Mouse (Mus musculus): ENCODE measurements around the gene Ptx4.
"Not testable (repeated sequence)": the region's sequence is repeated elsewhere in the genome, so short reads cannot be mapped to it uniquely, and the experiment has no call there.

Ptx4 gene

GRCm38 (mm10) chr17:25115664-25116432 lies 4.7 kb upstream of the Ptx4 start, which contains the start of gene Telo2:
Telo2 (minus strand) TSS chr17:25115967.
- DNase-seq, result peak; percentile 97

GRCm38 (mm10) chr17:25117263-25117662 lies 3.3 kb upstream of the Ptx4 start:
- peak; percentile 59 for DNase-seq

- peak; percentile 73 for DNase-seq
Measured at GRCm38 (mm10) chr17:25123979-25124378, 3.4 kb downstream of the Ptx4 start.

- DNase-seq, result not testable (repeated sequence)
Measured at GRCm38 (mm10) chr17:25125442-25126060, 5.0 kb downstream of the Ptx4 start.

- DNase-seq, result no peak
Measured at GRCm38 (mm10) chr17:25127079-25127478, 6.5 kb downstream of the Ptx4 start.

GRCm38 (mm10) chr17:25127681-25128080 lies 7.1 kb downstream of the Ptx4 start:
- DNase-seq, result no peak

GRCm38 (mm10) chr17:25130060-25130459 lies 9.5 kb downstream of the Ptx4 start:
- DNase-seq, result no peak

GRCm38 (mm10) chr17:25133275-25133698 lies 12.7 kb downstream of the Ptx4 start, which contains the start of gene Clcn7:
Clcn7 (plus strand) TSS chr17:25133391.
- DNase-seq, result peak; percentile 89

- DNase-seq, result no peak
Measured at GRCm38 (mm10) chr17:25135622-25136021, 15.1 kb downstream of the Ptx4 start.

GRCm38 (mm10) chr17:25138803-25139202 lies 18.2 kb downstream of the Ptx4 start:
- DNase-seq, result no peak

GRCm38 (mm10) chr17:25139960-25140359 lies 19.4 kb downstream of the Ptx4 start:
- DNase-seq, result no peak

- DNase-seq, result no peak
Measured at GRCm38 (mm10) chr17:25162161-25162560, 41.6 kb downstream of the Ptx4 start, which contains the start of gene Ccdc154. Ccdc154 (plus strand) TSS chr17:25162461.

GRCm38 (mm10) chr17:25163387-25163786 lies 42.8 kb downstream of the Ptx4 start:
- DNase-seq, result no peak

- DNase-seq, result no peak
Measured at GRCm38 (mm10) chr17:25164770-25165169, 44.2 kb downstream of the Ptx4 start.

- no peak for DNase-seq
Measured at GRCm38 (mm10) chr17:25165970-25166671, 45.6 kb downstream of the Ptx4 start.

- DNase-seq, result no peak
Measured at GRCm38 (mm10) chr17:25169706-25170105, 49.1 kb downstream of the Ptx4 start.

- DNase-seq, result no peak
Measured at GRCm38 (mm10) chr17:25172558-25172957, 52.0 kb downstream of the Ptx4 start.

All from thymus, postnatal 4 days (tissue).